Mouse (Mus musculus) thymus, adult 2 months (tissue): Measurements from ENCODE around the gene Gm17018.

ENCODE experiments used
- CTCF ChIP-seq: fragments of 200-500 bp; IDR thresholded peaks from 2 replicates; pipeline ENCODE4 v1.5.1; 2012; ENCODE audit warnings: mild to moderate bottlenecking, control low read depth, low read length, moderate library complexity, borderline replicate concordance; ENCODE audit not compliant: control insufficient read depth, poor library complexity, insufficient read depth; ENCODE audit errors: extremely low read depth
- POLR2A ChIP-seq: fragments of 200-500 bp; IDR thresholded peaks from 2 replicates; pipeline ENCODE4 v1.6.1; 2012; ENCODE audit warnings: mild to moderate bottlenecking, low read length, control low read depth, moderate library complexity; ENCODE audit not compliant: control insufficient read depth, poor library complexity, insufficient read depth; ENCODE audit errors: extremely low read depth

DNA sequence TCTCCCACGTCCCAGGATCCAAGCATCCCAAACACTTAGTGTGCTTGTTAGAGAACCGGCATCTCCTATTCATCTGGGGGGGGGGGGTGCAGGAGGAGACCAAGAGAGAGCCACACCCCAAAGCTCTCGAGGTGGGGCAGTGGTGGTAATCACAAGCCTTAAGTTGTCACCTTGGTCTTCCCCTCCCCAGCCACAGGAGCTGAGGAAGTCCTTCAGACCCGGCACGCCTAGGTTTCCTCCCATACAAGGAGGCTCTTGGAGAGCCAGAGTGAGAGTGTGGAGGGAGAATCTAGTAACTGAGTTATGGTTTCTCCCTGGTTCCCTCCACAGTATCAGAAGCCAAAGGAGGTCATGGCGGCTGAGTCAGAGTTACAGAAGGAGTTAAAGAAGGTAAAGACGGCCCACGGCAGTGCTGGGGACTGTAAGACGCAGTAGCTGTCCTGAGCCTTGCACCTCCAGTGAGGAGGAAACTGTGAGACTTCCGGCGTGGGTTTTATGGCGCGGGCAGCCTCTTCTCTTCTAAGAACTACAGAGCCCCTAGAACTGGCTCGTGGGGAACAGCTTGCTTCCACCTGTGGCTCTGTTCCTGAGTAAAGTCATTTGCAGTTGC lies 16.8 kb downstream of the Gm17018 start:
- TF ChIP-seq CTCF (no peak), POLR2A (0 out of 2 replicates have a peak, but pooled peaks have one; percentile 20)
